Mouse (Mus musculus): ENCODE measurements around the gene Cpeb1.

The Cpeb1 gene

GRCm38 (mm10) chr7:81455155-81455651, at the start of gene Cpeb1:
Gene Cpeb1, minus strand, starts transcription at chr7:81455465.
- DNase-seq (ENCODE audit: low read depth, low spot score) = peak; percentile 79

- no peak for DNase-seq (ENCODE audit: low read depth, low spot score)
Observed at GRCm38 (mm10) chr7:81501050-81501449, 45.8 kb upstream of the Cpeb1 start.

GRCm38 (mm10) chr7:81498181-81498580, 42.9 kb upstream of the Cpeb1 start, which contains the start of gene BC048679:
Gene BC048679, minus strand, starts transcription at chr7:81498281.
- no peak for DNase-seq (ENCODE audit: low read depth, low spot score)

- peak; percentile 32 for DNase-seq (ENCODE audit: low read depth, low spot score)
Observed at GRCm38 (mm10) chr7:81497171-81497570, 41.9 kb upstream of the Cpeb1 start.

GRCm38 (mm10) chr7:81493331-81494021, 38.2 kb upstream of the Cpeb1 start, which contains the start of gene Ap3b2:
Gene Ap3b2, minus strand, starts transcription at chr7:81493925.
- DNase-seq (ENCODE audit: low read depth, low spot score) = peak; percentile 90

- no peak for DNase-seq (ENCODE audit: low read depth, low spot score)
Observed at GRCm38 (mm10) chr7:81492628-81493027, 37.4 kb upstream of the Cpeb1 start.

GRCm38 (mm10) chr7:81489649-81490048, 34.4 kb upstream of the Cpeb1 start:
- DNase-seq (ENCODE audit: low read depth, low spot score) = no peak

GRCm38 (mm10) chr7:81480800-81481199, 25.5 kb upstream of the Cpeb1 start:
- DNase-seq (ENCODE audit: low read depth, low spot score) = peak; percentile 95

- peak; percentile 72 for DNase-seq (ENCODE audit: low read depth, low spot score)
Observed at GRCm38 (mm10) chr7:81479531-81480090, 24.3 kb upstream of the Cpeb1 start.

GRCm38 (mm10) chr7:81478261-81478660, 23.0 kb upstream of the Cpeb1 start:
- peak; percentile 50 for DNase-seq (ENCODE audit: low read depth, low spot score)

- peak; percentile 69 for DNase-seq (ENCODE audit: low read depth, low spot score)
Observed at GRCm38 (mm10) chr7:81476833-81477232, 21.6 kb upstream of the Cpeb1 start.

GRCm38 (mm10) chr7:81475221-81475620, 20.0 kb upstream of the Cpeb1 start:
- no peak for DNase-seq (ENCODE audit: low read depth, low spot score)

- DNase-seq (ENCODE audit: low read depth, low spot score) = no peak
Observed at GRCm38 (mm10) chr7:81464906-81465450, 9.7 kb upstream of the Cpeb1 start.

GRCm38 (mm10) chr7:81464116-81464515, 8.9 kb upstream of the Cpeb1 start:
- DNase-seq (ENCODE audit: low read depth, low spot score) = peak; percentile 61

- DNase-seq (ENCODE audit: low read depth, low spot score) = no peak
Observed at GRCm38 (mm10) chr7:81462815-81463214, 7.5 kb upstream of the Cpeb1 start.

- peak; percentile 53 for DNase-seq (ENCODE audit: low read depth, low spot score)
Observed at GRCm38 (mm10) chr7:81454331-81455039, 780 bp downstream of the Cpeb1 start.

GRCm38 (mm10) chr7:81453443-81454274, 1.6 kb downstream of the Cpeb1 start:
- peak; percentile 65 for DNase-seq (ENCODE audit: low read depth, low spot score)

GRCm38 (mm10) chr7:81452971-81453441, 2.3 kb downstream of the Cpeb1 start:
- DNase-seq (ENCODE audit: low read depth, low spot score) = peak; percentile 87

- DNase-seq (ENCODE audit: low read depth, low spot score) = peak; percentile 25
Observed at GRCm38 (mm10) chr7:81398957-81399356, 56.3 kb downstream of the Cpeb1 start.

- DNase-seq (ENCODE audit: low read depth, low spot score) = no peak
Observed at GRCm38 (mm10) chr7:81379363-81379762, 75.9 kb downstream of the Cpeb1 start.

- DNase-seq (ENCODE audit: low read depth, low spot score) = peak; percentile 64
Observed at GRCm38 (mm10) chr7:81372337-81372920, 82.8 kb downstream of the Cpeb1 start.

Measured in ZHBTc4 (cell line).